Mouse (Mus musculus): ENCODE measurements at regions not wholly inside any gene's neighbourhood (a gene's known extent, or its start where the extent isn't known, plus 50 kb on each side); places are given as distances from the start of the nearest gene placed in this dataset.

- Histone ChIP-seq H3K4me2 (replicated peaks) (no peak overlapping the region), H3K4me1 (replicated peaks) (peaks cover 10% of the 10 kb centered on the region; the same call in 1 of the 2 replicates), H3K27me3 (no peaks in the 10 kb centered on the region), H3K4me3 (replicated peaks) (no peak overlapping the region), H3K27ac (no peak overlapping the region), H3K9ac (replicated peaks) (no peak overlapping the region), H3K9me3 (no peaks in the 10 kb centered on the region), H3K36me3 (no peaks in the 10 kb centered on the region)
- no peak for ATAC-seq
- WGBS, result 81% methylated on average over 1 of the region's 1 CpGs
Observed at GRCm38 (mm10) chr7:39898268-39898667, 380.7 kb downstream of the Zfp619 start.

GRCm38 (mm10) chr7:39933946-39934345 lies 416.4 kb downstream of the Zfp619 start:
- Histone ChIP-seq H3K4me3 (replicated peaks) (no peak overlapping the region), H3K4me1 (replicated peaks) (no peaks in the 10 kb centered on the region), H3K4me2 (replicated peaks) (no peak overlapping the region), H3K9ac (replicated peaks) (no peak overlapping the region), H3K9me3 (no peaks in the 10 kb centered on the region), H3K27me3 (no peaks in the 10 kb centered on the region), H3K27ac (no peak overlapping the region), H3K36me3 (no peaks in the 10 kb centered on the region)
- no peak for ATAC-seq
- WGBS, result 76% methylated on average over 1 of the region's 1 CpGs

DNA sequence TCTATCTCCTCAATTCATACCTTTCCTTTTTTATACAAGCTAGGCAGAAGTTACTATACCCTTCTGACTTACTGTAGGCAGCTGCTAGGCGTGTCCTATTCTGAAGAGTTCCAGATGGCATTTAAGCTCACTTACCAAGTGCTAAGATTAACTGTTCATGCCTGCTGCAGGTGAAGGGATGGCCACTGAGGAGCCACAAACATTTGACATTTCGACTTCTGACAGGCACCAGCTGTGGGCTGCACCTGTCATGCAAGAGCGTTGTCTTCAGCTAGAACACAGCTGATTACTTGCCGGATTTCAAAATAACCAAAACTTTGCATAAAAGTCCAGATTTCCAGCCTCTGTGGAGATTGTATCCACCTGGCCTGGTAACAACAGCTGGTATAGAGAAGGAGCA lies 419.7 kb downstream of the Zfp619 start:
- no peak overlapping the region for H3K4me2 ChIP-seq (replicated peaks)
- H3K36me3 ChIP-seq, result no peaks in the 10 kb centered on the region
- ATAC-seq, result no peak
- H3K4me1 ChIP-seq (replicated peaks), result no peaks in the 10 kb centered on the region
- 96% methylated on average over 4 of the region's 4 CpGs for WGBS
- no peak overlapping the region for H3K27ac ChIP-seq
- H3K9me3 ChIP-seq, result no peaks in the 10 kb centered on the region
- no peak overlapping the region for H3K9ac ChIP-seq (replicated peaks)
- H3K4me3 ChIP-seq (replicated peaks), result no peak overlapping the region
- H3K27me3 ChIP-seq, result no peaks in the 10 kb centered on the region

DNA sequence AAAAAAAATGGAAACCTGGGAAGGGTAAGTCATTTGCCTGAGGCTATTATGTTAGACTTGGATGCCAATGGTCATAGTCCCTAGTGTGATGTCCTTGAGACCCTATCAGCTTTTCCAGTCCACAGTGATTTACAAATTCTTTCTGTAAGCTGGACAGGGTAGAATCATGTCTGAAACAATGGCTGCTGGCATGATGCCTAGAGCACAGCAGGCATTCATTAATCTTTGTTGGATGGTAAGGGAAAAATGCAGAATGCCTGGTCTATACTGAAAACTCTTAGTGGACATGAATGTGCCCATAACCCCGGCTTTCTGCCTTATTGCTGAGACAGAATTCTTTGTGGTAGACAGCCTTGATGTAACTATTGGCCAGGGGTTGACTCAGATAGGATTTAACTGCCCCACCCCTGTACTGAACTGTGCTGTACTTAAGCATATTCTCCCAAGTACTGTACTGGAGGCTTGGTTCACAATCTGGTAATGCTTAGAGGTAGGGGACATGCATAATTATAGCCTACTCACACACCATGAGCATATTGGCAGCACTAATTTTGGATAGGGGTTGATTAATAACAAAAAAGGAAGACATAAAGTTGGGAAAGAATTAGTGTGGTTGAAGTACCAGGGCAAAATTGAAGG lies 424.8 kb downstream of the Zfp619 start:
- no peak overlapping the region for H3K4me2 ChIP-seq (replicated peaks)
- no peaks in the 10 kb centered on the region for H3K27me3 ChIP-seq
- no peak overlapping the region for H3K4me3 ChIP-seq (replicated peaks)
- no peak for ATAC-seq
- 66% methylated on average over 1 of the region's 1 CpGs for WGBS
- no peaks in the 10 kb centered on the region for H3K9me3 ChIP-seq
- H3K36me3 ChIP-seq, result no peaks in the 10 kb centered on the region
- H3K9ac ChIP-seq (replicated peaks), result no peak overlapping the region
- no peak overlapping the region for H3K27ac ChIP-seq
- no peaks in the 10 kb centered on the region for H3K4me1 ChIP-seq (replicated peaks)

- Histone ChIP-seq H3K4me3 (replicated peaks) (no peak overlapping the region), H3K27ac (no peak overlapping the region), H3K36me3 (no peaks in the 10 kb centered on the region), H3K27me3 (no peaks in the 10 kb centered on the region), H3K9me3 (no peaks in the 10 kb centered on the region), H3K4me2 (replicated peaks) (no peak overlapping the region), H3K4me1 (replicated peaks) (no peaks in the 10 kb centered on the region), H3K9ac (replicated peaks) (no peak overlapping the region)
- 72% methylated on average over 7 of the region's 7 CpGs for WGBS
- no peak for ATAC-seq
Observed at GRCm38 (mm10) chr7:39954110-39954509, 436.5 kb downstream of the Zfp619 start.

DNA sequence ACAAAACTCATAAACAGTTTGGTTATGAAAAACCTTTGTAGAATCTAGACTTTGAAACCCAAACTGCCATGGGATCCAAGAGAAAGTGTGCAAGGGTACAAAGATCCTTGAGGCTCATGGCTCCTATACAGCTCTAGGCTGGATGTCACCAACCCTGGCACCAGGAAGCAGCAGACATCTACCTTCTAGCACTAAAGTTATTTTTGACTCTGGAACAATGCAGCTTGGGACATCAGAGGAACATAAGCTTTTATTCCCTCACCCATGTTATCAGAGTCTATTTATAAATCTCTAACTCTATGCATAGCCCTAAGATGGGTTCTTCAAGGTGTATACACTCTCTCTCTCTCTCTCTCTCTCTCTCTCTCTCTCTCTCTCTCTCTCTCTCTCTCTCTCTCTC lies 437.4 kb downstream of the Zfp619 start:
- ATAC-seq, result no peak
- Histone ChIP-seq H3K9ac (replicated peaks) (no peak overlapping the region), H3K36me3 (no peaks in the 10 kb centered on the region), H3K27ac (no peak overlapping the region), H3K9me3 (no peaks in the 10 kb centered on the region), H3K4me1 (replicated peaks) (no peaks in the 10 kb centered on the region), H3K4me2 (replicated peaks) (no peak overlapping the region), H3K4me3 (replicated peaks) (no peak overlapping the region), H3K27me3 (no peaks in the 10 kb centered on the region)

- Histone ChIP-seq H3K9me3 (no peaks in the 10 kb centered on the region), H3K4me3 (replicated peaks) (no peak overlapping the region), H3K27ac (no peak overlapping the region), H3K4me2 (replicated peaks) (no peak overlapping the region), H3K27me3 (no peaks in the 10 kb centered on the region), H3K4me1 (replicated peaks) (no peaks in the 10 kb centered on the region), H3K36me3 (no peaks in the 10 kb centered on the region), H3K9ac (replicated peaks) (no peak overlapping the region)
- WGBS, result 87% methylated on average over 2 of the region's 2 CpGs
- no peak for ATAC-seq
Observed at GRCm38 (mm10) chr7:39978121-39978520, 460.6 kb downstream of the Zfp619 start.

DNA sequence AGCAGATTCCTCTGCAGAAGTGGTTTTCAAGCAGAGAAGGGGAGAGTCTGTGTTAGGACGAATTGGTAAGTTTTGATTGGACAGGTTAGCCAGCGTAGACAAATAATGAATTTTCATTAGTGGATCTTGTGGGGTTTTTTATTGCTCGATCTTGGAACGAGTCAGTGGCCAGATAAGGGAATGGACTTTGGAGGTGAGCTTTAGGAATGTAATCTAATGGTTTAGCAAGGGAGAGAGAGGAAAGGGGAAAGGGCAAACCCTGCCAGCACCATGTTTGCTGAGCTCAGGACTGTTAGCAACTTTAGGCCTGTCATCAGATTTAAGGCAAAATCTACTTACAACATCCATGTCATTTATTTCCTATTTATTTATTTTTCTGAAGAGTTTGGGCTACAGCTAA lies 464.1 kb downstream of the Zfp619 start:
- Histone ChIP-seq H3K27me3 (no peaks in the 10 kb centered on the region), H3K27ac (no peak overlapping the region), H3K9ac (replicated peaks) (no peak overlapping the region), H3K36me3 (no peaks in the 10 kb centered on the region), H3K9me3 (no peaks in the 10 kb centered on the region), H3K4me3 (replicated peaks) (no peak overlapping the region), H3K4me1 (replicated peaks) (no peaks in the 10 kb centered on the region), H3K4me2 (replicated peaks) (no peak overlapping the region)
- no peak for ATAC-seq
- WGBS, result 86% methylated on average over 4 of the region's 4 CpGs
